Mouse (Mus musculus): Measurements from ENCODE around the gene Mlph. TPM values are rescaled to one million over a fixed set of nuclear protein-coding genes. Genes with fewer than 3 reads are reported as not detected.

Mlph gene
- polyA plus RNA-seq, 1 experiment from 2014 or later = 0.38 TPM

- Histone ChIP-seq H3K9ac (no peak overlapping the region), H3K36me3 (no peaks in the 10 kb centered on the region), H3K27me3 (no peaks in the 10 kb centered on the region), H3K4me2 (no peak overlapping the region), H3K4me1 (peaks cover 23% of the 10 kb centered on the region), H3K4me3 (replicated peaks) (no peak overlapping the region), H3K27ac (no peak overlapping the region), H3K9me3 (replicated peaks) (no peaks in the 10 kb centered on the region)
- ATAC-seq (replicated peaks; ENCODE audit: low FRiP score) = no peak
- WGBS = 33% methylated on average over 1 of the region's 1 CpGs
These were observed 16.9 kb upstream of the Mlph start for GRCm38 (mm10) chr1:90898012-90898411.

- H3K9ac ChIP-seq = no peak overlapping the region
- H3K4me1 ChIP-seq = peaks cover 27% of the 10 kb centered on the region
- no peak overlapping the region for H3K27ac ChIP-seq
- H3K36me3 ChIP-seq = no peaks in the 10 kb centered on the region
- no peaks in the 10 kb centered on the region for H3K9me3 ChIP-seq (replicated peaks)
- H3K4me3 ChIP-seq (replicated peaks) = no peak overlapping the region
- 84% methylated on average over 5 of the region's 5 CpGs for WGBS
- no peak overlapping the region for H3K4me2 ChIP-seq
- no peak for ATAC-seq (replicated peaks; ENCODE audit: low FRiP score)
- H3K27me3 ChIP-seq = no peaks in the 10 kb centered on the region
These were observed 15.1 kb upstream of the Mlph start for GRCm38 (mm10) chr1:90899816-90900215.

GRCm38 (mm10) chr1:90900406-90900805, 14.5 kb upstream of the Mlph start:
- WGBS = 39% methylated on average over 6 of the region's 6 CpGs

GRCm38 (mm10) chr1:90901246-90901645, 13.6 kb upstream of the Mlph start:
- no peaks in the 10 kb centered on the region for H3K9me3 ChIP-seq (replicated peaks)
- no peak overlapping the region for H3K4me3 ChIP-seq (replicated peaks)
- H3K27me3 ChIP-seq = no peaks in the 10 kb centered on the region
- ATAC-seq (replicated peaks; ENCODE audit: low FRiP score) = no peak
- H3K9ac ChIP-seq = no peak overlapping the region
- 88% methylated on average over 4 of the region's 4 CpGs for WGBS
- H3K4me2 ChIP-seq = no peak overlapping the region
- no peak overlapping the region for H3K27ac ChIP-seq
- H3K4me1 ChIP-seq = peaks cover 23% of the 10 kb centered on the region
- no peaks in the 10 kb centered on the region for H3K36me3 ChIP-seq

More at GRCm38 (mm10) chr1:90900406-90900805, 14.5 kb upstream of the Mlph start:
- Histone ChIP-seq H3K27me3 (no peaks in the 10 kb centered on the region), H3K4me3 (replicated peaks) (no peak overlapping the region), H3K36me3 (no peaks in the 10 kb centered on the region), H3K9me3 (replicated peaks) (no peaks in the 10 kb centered on the region), H3K4me2 (no peak overlapping the region), H3K4me1 (peaks cover 25% of the 10 kb centered on the region), H3K27ac (no peak overlapping the region), H3K9ac (no peak overlapping the region)
- no peak for ATAC-seq (replicated peaks; ENCODE audit: low FRiP score)

GRCm38 (mm10) chr1:90901681-90902208, 13.1 kb upstream of the Mlph start:
- WGBS = 82% methylated on average over 6 of the region's 6 CpGs
- H3K4me2 ChIP-seq = no peak overlapping the region

GRCm38 (mm10) chr1:90902751-90903150, 12.1 kb upstream of the Mlph start:
- no peaks in the 10 kb centered on the region for H3K9me3 ChIP-seq (replicated peaks)
- no peaks in the 10 kb centered on the region for H3K27me3 ChIP-seq
- no peak overlapping the region for H3K4me2 ChIP-seq
- no peak overlapping the region for H3K27ac ChIP-seq
- no peak for ATAC-seq (replicated peaks; ENCODE audit: low FRiP score)
- no peak overlapping the region for H3K4me3 ChIP-seq (replicated peaks)
- H3K36me3 ChIP-seq = no peaks in the 10 kb centered on the region
- no peak overlapping the region for H3K9ac ChIP-seq
- 0 out of 2 replicates have a peak, but pooled peaks cover 15% of the 10 kb centered on the region for H3K4me1 ChIP-seq
- 70% methylated on average over 3 of the region's 3 CpGs for WGBS

More at GRCm38 (mm10) chr1:90901681-90902208, 13.1 kb upstream of the Mlph start:
- Histone ChIP-seq H3K4me1 (peaks cover 22% of the 10 kb centered on the region), H3K36me3 (no peaks in the 10 kb centered on the region), H3K9me3 (replicated peaks) (no peaks in the 10 kb centered on the region), H3K4me3 (replicated peaks) (no peak overlapping the region), H3K27ac (no peak overlapping the region), H3K27me3 (no peaks in the 10 kb centered on the region), H3K9ac (no peak overlapping the region)
- ATAC-seq (replicated peaks; ENCODE audit: low FRiP score) = no peak

GRCm38 (mm10) chr1:90903211-90903945, 11.5 kb upstream of the Mlph start:
- no peak for ATAC-seq (replicated peaks; ENCODE audit: low FRiP score)

GRCm38 (mm10) chr1:90903971-90904458, 10.9 kb upstream of the Mlph start:
- Histone ChIP-seq H3K9ac (no peak overlapping the region), H3K4me1 (peaks cover 19% of the 10 kb centered on the region; the same call in 1 of the 2 replicates), H3K27ac (peak overlapping the region; percentile 71), H3K36me3 (no peaks in the 10 kb centered on the region), H3K4me3 (replicated peaks) (no peak overlapping the region), H3K4me2 (no peak overlapping the region), H3K27me3 (no peaks in the 10 kb centered on the region), H3K9me3 (replicated peaks) (no peaks in the 10 kb centered on the region)
- no peak for ATAC-seq (replicated peaks; ENCODE audit: low FRiP score)
- 52% methylated on average over 8 of the region's 8 CpGs for WGBS

More at GRCm38 (mm10) chr1:90903211-90903945, 11.5 kb upstream of the Mlph start:
- 0 out of 2 replicates have a peak, but pooled peaks cover 15% of the 10 kb centered on the region for H3K4me1 ChIP-seq
- no peaks in the 10 kb centered on the region for H3K27me3 ChIP-seq
- no peak overlapping the region for H3K9ac ChIP-seq
- H3K27ac ChIP-seq = peak overlapping the region; percentile 71
- H3K9me3 ChIP-seq (replicated peaks) = no peaks in the 10 kb centered on the region
- no peak overlapping the region for H3K4me3 ChIP-seq (replicated peaks)
- H3K4me2 ChIP-seq = no peak overlapping the region
- H3K36me3 ChIP-seq = no peaks in the 10 kb centered on the region
- WGBS = 52% methylated on average over 3 of the region's 3 CpGs

- H3K9ac ChIP-seq = no peak overlapping the region
- H3K4me1 ChIP-seq = peaks cover 27% of the 10 kb centered on the region
- H3K27me3 ChIP-seq = no peaks in the 10 kb centered on the region
- H3K27ac ChIP-seq = 0 out of 2 replicates have a peak overlapping the region, but pooled peaks have one; percentile 32
- no peaks in the 10 kb centered on the region for H3K9me3 ChIP-seq (replicated peaks)
- WGBS = 88% methylated on average over 7 of the region's 7 CpGs
- H3K4me3 ChIP-seq (replicated peaks) = no peak overlapping the region
- ATAC-seq (replicated peaks; ENCODE audit: low FRiP score) = no peak
- H3K36me3 ChIP-seq = no peaks in the 10 kb centered on the region
- H3K4me2 ChIP-seq = no peak overlapping the region
These were observed 10.0 kb upstream of the Mlph start for GRCm38 (mm10) chr1:90904729-90905404.

- ATAC-seq (replicated peaks; ENCODE audit: low FRiP score) = peak; percentile 20; the same call in 1 of the 2 replicates
- H3K4me1 ChIP-seq = peaks cover 31% of the 10 kb centered on the region
- 10% methylated on average over 2 of the region's 2 CpGs for WGBS
- H3K27ac ChIP-seq = no peak overlapping the region
- H3K9me3 ChIP-seq (replicated peaks) = no peaks in the 10 kb centered on the region
- no peaks in the 10 kb centered on the region for H3K36me3 ChIP-seq
- H3K9ac ChIP-seq = no peak overlapping the region
- H3K4me2 ChIP-seq = no peak overlapping the region
- H3K4me3 ChIP-seq (replicated peaks) = no peak overlapping the region
- no peaks in the 10 kb centered on the region for H3K27me3 ChIP-seq
These were observed 8.5 kb upstream of the Mlph start for GRCm38 (mm10) chr1:90906357-90906756.

- H3K9me3 ChIP-seq (replicated peaks) = no peaks in the 10 kb centered on the region
- H3K36me3 ChIP-seq = no peaks in the 10 kb centered on the region
- ATAC-seq (replicated peaks; ENCODE audit: low FRiP score) = 0 out of 2 replicates have a peak, but pooled peaks have one; percentile 31
- peaks cover under 1% of the 10 kb centered on the region; the same call in 1 of the 2 replicates for H3K27me3 ChIP-seq
- no peak overlapping the region for H3K9ac ChIP-seq
- H3K4me1 ChIP-seq = peaks cover 23% of the 10 kb centered on the region
- H3K4me3 ChIP-seq (replicated peaks) = no peak overlapping the region
- peak overlapping the region; percentile 54 for H3K27ac ChIP-seq
- H3K4me2 ChIP-seq = peak overlapping the region; percentile 35
These were observed 5.7 kb upstream of the Mlph start for GRCm38 (mm10) chr1:90909161-90909560.

- 35% methylated on average over 17 of the region's 17 CpGs for WGBS
- ATAC-seq (replicated peaks; ENCODE audit: low FRiP score) = peak; percentile 52; the same call in 1 of the 2 replicates
- no peak overlapping the region for H3K4me3 ChIP-seq (replicated peaks)
- no peaks in the 10 kb centered on the region for H3K36me3 ChIP-seq
- H3K9me3 ChIP-seq (replicated peaks) = no peaks in the 10 kb centered on the region
- peaks cover 26% of the 10 kb centered on the region for H3K4me1 ChIP-seq
- peak overlapping the region; percentile 35 for H3K4me2 ChIP-seq
- H3K27ac ChIP-seq = peak overlapping the region; percentile 54
- H3K27me3 ChIP-seq = peaks cover 6% of the 10 kb centered on the region; the same call in 1 of the 2 replicates
- H3K9ac ChIP-seq = no peak overlapping the region
These were observed 5.2 kb upstream of the Mlph start for GRCm38 (mm10) chr1:90909631-90910152.

Measured in kidney, embryonic 15.5 days (tissue).